Mouse (Mus musculus) Patski (cell line): ENCODE results near the gene Qpctl. TPM values are rescaled to one million over a fixed set of nuclear protein-coding genes. Genes with fewer than 3 reads are reported as not detected.

Source experiments
- ATAC-seq: fragments of 100-300 bp; one replicate; pipeline ENCODE4 v1.8.0; 2021
- CTCF ChIA-PET: fragments of 350-600 bp; sonication (Branson Sonifier 250); formaldehyde crosslinking; loops from one replicate; lab custom pipeline; 2022; ENCODE audit warnings: inconsistent platforms; lab: Charles Lee
- POLR2A ChIA-PET: fragments of 350-600 bp; sonication (Branson Sonifier 250); formaldehyde crosslinking; loops from one replicate; lab custom pipeline; 2022; ENCODE audit warnings: antibody characterized with exemption, inconsistent platforms; lab: Charles Lee
- DNase-seq: peaks from one replicate; pipeline ENCODE4 v3.0.0-alpha.2; 2011; ENCODE audit warnings: low read depth, low spot score
- H3K27me3 ChIP-seq: fragments of 371-371 bp; one replicate; pipeline ENCODE4 v1.5.1; 2021
- CTCF ChIP-seq: fragments of 100-300 bp; IDR thresholded peaks from one replicate; pipeline ENCODE4 v1.5.1; 2021
- in situ Hi-C: fragments of 300-500 bp; cut with MboI; formaldehyde crosslinking; loops from 3 replicates; pipeline ENCODE4 v1.11.1; 2018; ENCODE audit warnings: low pct_unique_long_range_greater_than_20kb, mixed read lengths
- polyA plus RNA-seq: library from polyadenylated mRNA; unstranded; gene quantifications from one replicate; pipeline ENCODE4 v1.2.3, GENCODE M21; 2021

Qpctl gene
- polyA plus RNA-seq, 1 experiment from 2014 or later = 15.8 TPM

- CTCF ChIA-PET = interaction anchor here (0.9 to 4.5 kb wide), 17 partner anchors 12 to 178 kb away, joined by 3 to 30 read pairs (median 4); partner anchors contain the start of genes Gipr, Ppm1n and Snrpd2
- in situ Hi-C loops = no loop called here
- ATAC-seq (no peak), DNase-seq (no peak)
- POLR2A ChIA-PET = interaction anchor here (1.2 kb wide), 1 partner anchor 31 kb away, joined by 6 read pairs; no protein-coding TSS in a partner anchor
- H3K27me3 ChIP-seq = no peaks in the 10 kb centered on the region
- TF ChIP-seq CTCF = no peak
These were observed 28.9 kb upstream of the Qpctl start for GRCm38 (mm10) chr7:19178035-19178434.

GRCm38 (mm10) chr7:19177216-19177615 lies 28.1 kb upstream of the Qpctl start:
- no peak for TF ChIP-seq CTCF
- ATAC-seq = no peak
- in situ Hi-C loops = no loop called here
- H3K27me3 ChIP-seq = no peaks in the 10 kb centered on the region
- ChIA-PET CTCF (interaction anchor here (1.2 to 4.5 kb wide), 7 partner anchors 14 to 123 kb away, joined by 3 to 30 read pairs (median 4); no protein-coding TSS in a partner anchor), POLR2A (no interaction called here)
- DNase-seq = no peak

GRCm38 (mm10) chr7:19176516-19176947 lies 27.4 kb upstream of the Qpctl start:
- POLR2A ChIA-PET = interaction anchor here (0.6 kb wide), 1 partner anchor 119 kb away, joined by 3 read pairs; no protein-coding TSS in a partner anchor
- no peak for TF ChIP-seq CTCF
- CTCF ChIA-PET = interaction anchor here (1.2 to 4.5 kb wide), 3 partner anchors 13 to 33 kb away, joined by 4 to 30 read pairs (median 25); no protein-coding TSS in a partner anchor
- H3K27me3 ChIP-seq = no peaks in the 10 kb centered on the region
- ATAC-seq = no peak
- in situ Hi-C loops = no loop called here
- no peak for DNase-seq

GRCm38 (mm10) chr7:19175708-19176515 lies 26.8 kb upstream of the Qpctl start, which contains the start of gene Eml2:
Gene Eml2 (plus strand): TSS chr7:19176421.
- DNase-seq (no peak), ATAC-seq (no peak)
- TF ChIP-seq CTCF = no peak
- in situ Hi-C loops = no loop called here
- no peaks in the 10 kb centered on the region for H3K27me3 ChIP-seq
- POLR2A ChIA-PET = interaction anchor here (0.6 kb wide), 1 partner anchor 120 kb away, joined by 3 read pairs; no protein-coding TSS in a partner anchor
- CTCF ChIA-PET = interaction anchor here (0.6 to 1.1 kb wide), 2 partner anchors 18 to 22 kb away, joined by 3 to 4 read pairs; no protein-coding TSS in a partner anchor

- peak; percentile 80 for TF ChIP-seq CTCF
- ATAC-seq (no peak), DNase-seq (no peak)
- H3K27me3 ChIP-seq = peaks cover 3% of the 10 kb centered on the region
- in situ Hi-C loops = no loop called here
- ChIA-PET POLR2A (no interaction called here), CTCF (interaction anchor here (1.0 to 1.5 kb wide), 4 partner anchors 9 to 36 kb away, joined by 3 to 5 read pairs (median 4); no protein-coding TSS in a partner anchor)
These were observed 23.8 kb upstream of the Qpctl start for GRCm38 (mm10) chr7:19172874-19173273.

GRCm38 (mm10) chr7:19171831-19172230 lies 22.7 kb upstream of the Qpctl start:
- peaks cover 3% of the 10 kb centered on the region for H3K27me3 ChIP-seq
- ATAC-seq (no peak), DNase-seq (no peak)
- in situ Hi-C loops = no loop called here
- ChIA-PET POLR2A (no interaction called here), CTCF (interaction anchor here (2.0 kb wide), 1 partner anchor 13 kb away, joined by 4 read pairs; no protein-coding TSS in a partner anchor)
- no peak for TF ChIP-seq CTCF

GRCm38 (mm10) chr7:19170142-19170541 lies 21.1 kb upstream of the Qpctl start:
- DNase-seq = no peak
- CTCF ChIA-PET = interaction anchor here (2.0 kb wide), 1 partner anchor 12 kb away, joined by 4 read pairs; no protein-coding TSS in a partner anchor
- no peak for ATAC-seq

GRCm38 (mm10) chr7:19169506-19169905 lies 20.4 kb upstream of the Qpctl start:
- CTCF ChIA-PET = interaction anchor here (0.7 kb wide), 1 partner anchor 14 kb away, joined by 3 read pairs; no protein-coding TSS in a partner anchor

More at GRCm38 (mm10) chr7:19170142-19170541, 21.1 kb upstream of the Qpctl start:
- POLR2A ChIA-PET = interaction anchor here (0.6 kb wide), 1 partner anchor 759 kb away, joined by 3 read pairs; no protein-coding TSS in a partner anchor
- no peak for TF ChIP-seq CTCF
- peaks cover 5% of the 10 kb centered on the region for H3K27me3 ChIP-seq
- in situ Hi-C loops = no loop called here

GRCm38 (mm10) chr7:19166990-19167389 lies 17.9 kb upstream of the Qpctl start:
- CTCF ChIA-PET = interaction anchor here (1.8 kb wide), 1 partner anchor 11 kb away, joined by 5 read pairs; no protein-coding TSS in a partner anchor
- H3K27me3 ChIP-seq = peaks cover 7% of the 10 kb centered on the region
- DNase-seq = no peak
- POLR2A ChIA-PET = no interaction called here
- no peak for TF ChIP-seq CTCF
- in situ Hi-C loops = loop anchor here (5.0 to 10.0 kb wide), 2 partner anchors 40 to 118 kb away; partner anchors contain the start of genes Ppm1n and Rtn2
- no peak for ATAC-seq

More at GRCm38 (mm10) chr7:19169506-19169905, 20.4 kb upstream of the Qpctl start:
- POLR2A ChIA-PET = no interaction called here
- peaks cover 7% of the 10 kb centered on the region for H3K27me3 ChIP-seq
- DNase-seq (no peak), ATAC-seq (no peak)
- in situ Hi-C loops = loop anchor here (5.0 to 10.0 kb wide), 2 partner anchors 38 to 115 kb away; partner anchors contain the start of genes Ppm1n and Rtn2
- no peak for TF ChIP-seq CTCF
